Mouse (Mus musculus) CH12.LX (cell line): ENCODE results near the gene Fxyd7.

Experiments
- CTCF ChIP-seq, 2 experiments: IDR thresholded peaks in 1 of 2; conservative IDR thresholded peaks in 1 of 2; 2 replicates each; pipeline ENCODE4 v1.5.1; 2011 to 2012; ENCODE audit warnings: low read depth in 2 of 2, low read length in 2 of 2, improper control_type of control experiment in 1 of 2, inconsistent platforms in 1 of 2, mild to moderate bottlenecking in 1 of 2, moderate library complexity in 1 of 2
- GABPA ChIP-seq: IDR thresholded peaks from 2 replicates; pipeline ENCODE4 v1.6.1; 2012; ENCODE audit warnings: low read depth, low read length, improper control_type of control experiment, inconsistent platforms; ENCODE audit not compliant: insufficient replicate concordance
- MEF2A ChIP-seq: IDR thresholded peaks from 2 replicates; pipeline ENCODE4 v1.6.1; 2014; ENCODE audit warnings: low read depth, mild to moderate bottlenecking, inconsistent platforms, low read length, improper control_type of control experiment, borderline replicate concordance
- POLR2A ChIP-seq: IDR thresholded peaks from 2 replicates; pipeline ENCODE4 v1.6.1; 2011; ENCODE audit warnings: low read depth, mild to moderate bottlenecking, improper control_type of control experiment, low read length
- RAD21 ChIP-seq: IDR thresholded peaks from 2 replicates; pipeline ENCODE4 v1.6.1; 2011; ENCODE audit warnings: low read depth, mild to moderate bottlenecking, low read length, improper control_type of control experiment, moderate library complexity
- TBP ChIP-seq: conservative IDR thresholded peaks from 2 replicates; pipeline ENCODE4 v1.6.1; 2011; ENCODE audit warnings: low read depth, low read length, improper control_type of control experiment

DNA sequence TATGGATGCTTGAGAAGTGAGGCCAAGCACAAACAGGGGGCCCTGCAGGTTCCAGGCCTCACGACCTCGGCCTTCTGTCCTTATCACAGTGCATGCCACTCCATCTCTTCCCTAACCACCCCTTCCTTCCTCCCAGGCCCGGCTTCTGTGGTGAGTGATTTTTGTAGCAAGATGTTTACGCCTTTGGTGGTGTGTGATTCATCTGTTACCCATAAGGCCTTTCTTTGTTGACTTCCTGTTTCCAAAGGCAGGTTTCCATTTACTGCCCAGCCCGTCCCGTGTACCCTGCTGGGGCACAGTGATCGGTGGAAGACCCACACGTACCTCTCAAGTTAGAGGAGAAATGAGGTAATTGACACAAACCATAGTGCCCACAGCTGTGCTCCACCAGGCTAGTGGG, 48.6 kb downstream of the Fxyd7 start:
- TF ChIP-seq GABPA (no peak), CTCF (conservative IDR thresholded peaks at IDR 0.05 in 1 of 2, IDR thresholded peaks at IDR 0.05 in 1 of 2; ENCODE audit: low read depth in 2 of 2, low read length in 2 of 2) (no peak), POLR2A (peak; percentile 39; the same call in 1 of the 2 replicates), RAD21 (no peak), MEF2A (no peak), TBP (no peak)
